Mouse (Mus musculus): ENCODE data around the gene Kcnj15.

GRCm38 (mm10) chr16:95285043-95285442 is 27.7 kb downstream of the Kcnj15 start:
- TF ChIP-seq CTCF (IDR thresholded peaks at IDR 0.05) (no peak), EP300 (IDR thresholded peaks at IDR 0.05; ENCODE audit: insufficient read depth, low read depth, low read length) (no peak), POLR2A (IDR thresholded peaks at IDR 0.05; ENCODE audit: insufficient read depth, low read depth, low read length) (no peak)

All from heart, adult 2 months (tissue).